Mouse (Mus musculus): Measurements from ENCODE around the gene Rab8a. TPM values are rescaled to one million over a fixed set of nuclear protein-coding genes. Genes with fewer than 3 reads are reported as not detected.

The Rab8a gene
- total RNA-seq, 2 experiments from 2014 or later = 9.7 to 11.4 TPM

DNA sequence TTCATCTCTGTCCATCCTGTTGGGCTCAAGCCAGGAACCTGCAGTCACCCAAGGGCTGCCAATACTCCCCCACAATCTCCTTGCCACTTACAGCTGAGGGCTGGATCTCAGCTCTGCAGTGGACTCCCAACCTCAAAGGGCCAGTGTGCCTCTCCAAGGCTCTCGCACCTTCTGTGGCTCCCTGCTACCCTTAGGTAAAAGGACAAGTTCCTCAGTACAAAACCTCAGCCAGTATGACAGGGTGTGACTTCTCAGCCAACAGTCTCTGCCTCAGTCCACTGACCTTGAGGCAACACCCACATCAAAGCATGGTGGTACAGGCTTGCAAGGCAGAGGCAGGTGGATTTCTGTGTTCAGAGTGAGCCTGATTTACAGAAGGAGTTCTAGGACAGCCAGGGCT, 50.8 kb downstream of the Rab8a start:
- DNase-seq = no peak

DNA sequence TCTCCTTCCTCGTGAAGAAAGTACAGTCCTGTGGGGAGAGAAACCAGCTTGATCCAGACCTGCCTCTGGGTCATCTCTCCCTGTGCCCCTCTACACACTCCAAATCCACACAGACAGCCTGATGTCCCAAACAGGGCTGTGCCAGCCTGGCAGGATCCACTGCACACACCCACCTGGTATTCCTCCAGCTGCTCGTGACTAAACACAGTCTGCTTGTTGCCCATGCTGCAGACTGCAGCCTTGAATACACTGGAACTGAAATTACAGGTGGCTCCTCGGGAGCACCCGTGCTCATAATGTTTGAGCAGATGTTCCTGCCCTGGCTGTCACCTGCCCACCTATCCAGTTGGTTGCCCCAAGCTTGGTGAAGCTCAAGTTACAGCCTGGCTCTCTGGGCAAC, 51.8 kb downstream of the Rab8a start, which contains the start of gene Cib3:
Gene Cib3 (minus strand): TSS at position 87 of the 400 bp plus-strand sequence.
- no peak for DNase-seq

DNA sequence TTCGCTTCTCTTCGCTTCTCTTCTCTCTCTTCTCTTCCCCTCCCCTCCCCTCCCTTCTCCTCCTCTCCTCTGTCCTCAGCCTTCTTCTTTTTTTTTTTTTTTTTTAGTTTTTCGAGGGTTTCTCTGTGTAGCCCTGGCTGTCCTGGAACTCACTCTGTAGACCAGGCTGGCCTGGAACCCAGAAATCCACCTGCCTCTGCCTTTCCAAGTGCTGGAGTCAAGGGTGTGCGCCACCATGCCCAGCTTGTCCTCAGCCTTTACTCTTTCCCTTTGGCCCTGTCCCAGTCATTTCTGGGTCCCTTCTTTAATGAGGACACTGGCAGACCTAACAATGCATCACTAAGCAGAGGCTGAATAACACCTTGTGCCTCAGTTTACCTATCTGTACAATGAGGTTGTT, 52.5 kb downstream of the Rab8a start, which contains the start of gene Gm11034:
Gene Gm11034 (minus strand): TSS at position 101 of the 400 bp plus-strand sequence.
- DNase-seq = no peak

DNA sequence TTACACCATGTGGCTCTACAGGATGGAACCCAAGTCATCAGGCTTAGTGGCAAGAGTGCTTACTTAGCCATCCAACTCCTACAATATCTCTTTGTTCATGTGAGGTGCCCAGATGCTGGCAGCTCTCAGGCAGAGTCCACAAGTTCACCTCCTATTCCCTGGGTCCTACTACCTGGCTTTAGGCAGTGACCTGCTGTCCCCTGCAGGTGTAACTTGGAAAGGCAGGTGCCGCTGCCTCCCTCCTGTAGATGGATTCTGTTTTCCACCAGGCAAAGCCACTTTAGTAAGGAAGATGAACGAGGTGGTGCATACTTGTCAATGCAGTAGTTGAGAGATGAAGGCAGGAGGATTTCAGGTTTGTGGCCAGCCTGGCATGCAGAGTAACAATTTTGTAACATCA, 54.1 kb downstream of the Rab8a start:
- DNase-seq = no peak

DNA sequence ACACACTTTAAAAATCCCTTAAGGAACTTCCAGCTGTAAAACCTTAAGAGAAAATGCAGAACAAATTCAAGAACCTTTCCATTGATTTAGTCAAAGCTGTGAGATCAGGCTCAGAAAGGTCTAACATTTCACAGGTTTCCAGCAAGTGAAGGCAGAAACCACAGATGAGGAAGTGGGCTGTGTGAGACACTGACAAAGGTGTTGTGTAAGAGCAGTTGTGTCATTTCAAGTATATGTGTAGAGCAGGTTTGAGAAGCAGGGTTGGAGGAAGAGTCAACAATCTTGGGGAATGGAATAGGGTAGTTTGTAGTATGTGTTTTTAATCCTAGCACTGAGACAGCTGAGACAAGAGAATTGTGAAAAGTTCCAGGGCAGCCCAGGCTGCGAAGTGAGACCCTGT, 54.9 kb downstream of the Rab8a start:
- no peak for DNase-seq

DNA sequence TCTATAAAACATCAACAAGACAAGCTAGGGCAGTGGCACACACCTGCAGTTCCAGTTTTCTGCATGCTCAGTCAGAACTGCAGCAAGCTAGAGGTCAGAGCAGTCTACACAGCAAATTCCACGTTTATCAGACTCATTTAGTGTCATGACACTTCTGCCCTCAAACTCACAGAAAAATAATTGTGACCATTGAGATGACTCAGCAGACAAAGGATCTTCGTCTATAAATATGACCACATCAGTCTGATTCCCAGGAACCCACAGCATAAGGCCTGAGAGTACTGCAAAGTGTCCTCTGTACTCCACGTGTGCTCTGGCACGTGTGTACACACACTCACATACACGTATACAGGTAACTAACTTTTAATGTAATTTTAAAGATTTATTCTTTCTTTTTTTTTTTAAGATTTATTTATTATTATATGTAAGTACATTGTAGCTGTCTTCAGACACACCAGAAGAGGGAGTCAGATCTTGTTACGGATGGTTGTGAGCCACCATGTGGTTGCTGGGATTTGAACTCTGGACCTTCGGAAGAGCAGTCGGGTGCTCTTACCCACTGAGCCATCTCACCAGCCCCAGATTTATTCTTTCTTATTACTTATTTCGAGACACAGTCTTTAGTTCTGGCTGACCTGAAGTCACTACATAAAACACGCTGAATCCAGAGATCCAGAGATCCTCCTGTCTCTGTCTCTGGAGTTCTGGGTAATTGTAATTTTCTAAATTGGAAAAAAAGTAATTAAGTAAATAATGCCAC, 58.0 kb downstream of the Rab8a start:
- no peak for DNase-seq

DNA sequence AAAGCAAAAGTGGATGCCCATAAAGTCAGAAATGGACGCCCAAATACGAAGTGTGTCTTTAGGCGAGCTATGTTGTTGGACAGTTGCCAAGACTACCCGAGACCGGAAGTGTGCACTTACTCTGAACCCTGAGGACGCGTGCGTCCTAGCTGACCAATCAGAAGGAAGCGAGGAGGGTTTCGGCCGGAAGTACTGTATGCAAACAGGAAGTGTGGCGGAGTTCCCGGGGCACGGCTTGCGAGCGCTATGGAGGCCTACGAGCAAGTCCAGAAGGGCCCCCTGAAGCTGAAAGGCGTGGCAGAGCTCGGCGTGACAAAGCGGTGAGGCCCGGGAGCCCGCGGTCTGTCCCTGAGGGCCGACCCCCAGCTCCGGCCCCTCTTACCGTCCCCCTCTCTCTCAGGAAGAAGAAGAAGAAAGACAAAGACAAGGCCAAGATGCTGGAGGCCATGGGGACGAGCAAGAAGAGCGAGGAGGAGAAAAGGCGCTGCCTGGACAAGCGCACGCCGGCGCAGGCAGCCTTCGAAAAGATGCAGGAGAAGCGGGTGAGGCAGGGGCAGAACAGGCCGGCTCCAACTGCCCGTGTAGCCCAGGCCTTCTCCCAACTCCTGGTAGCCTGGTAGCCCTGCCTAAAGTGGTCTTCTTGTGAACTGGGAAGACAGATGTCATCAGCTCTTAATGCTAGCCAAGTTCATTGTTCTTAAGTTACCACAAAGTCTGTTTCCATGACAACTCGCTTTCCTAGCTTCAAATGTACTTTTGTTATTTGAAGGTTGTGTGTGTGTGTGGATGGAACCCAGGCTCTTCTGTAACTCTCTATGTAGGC, 58.8 kb downstream of the Rab8a start, which contains the start of gene Fam32a:
Gene Fam32a (plus strand): TSS at position 190 of the 823 bp plus-strand sequence.
- peak; percentile 85 for DNase-seq

DNA sequence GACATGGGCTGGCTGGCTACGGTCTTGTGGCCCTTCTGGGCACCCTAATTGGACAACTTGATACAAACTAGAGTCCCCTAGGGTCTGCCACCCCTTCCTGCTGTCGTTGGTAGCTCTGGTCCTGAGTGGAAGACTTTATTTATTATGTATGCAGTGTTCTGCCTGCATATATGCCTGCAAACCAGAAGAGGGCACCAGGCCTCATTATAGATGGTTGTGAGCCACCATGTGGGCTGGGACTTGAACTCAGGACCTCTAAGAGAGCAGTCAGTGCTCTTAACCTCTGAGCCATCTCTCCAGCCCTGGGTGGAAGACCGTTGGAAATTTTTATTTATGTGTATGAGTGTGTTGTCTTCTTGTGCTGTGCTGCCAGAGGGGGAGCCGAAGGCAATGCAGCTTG, 59.8 kb downstream of the Rab8a start:
- no peak for DNase-seq

DNA sequence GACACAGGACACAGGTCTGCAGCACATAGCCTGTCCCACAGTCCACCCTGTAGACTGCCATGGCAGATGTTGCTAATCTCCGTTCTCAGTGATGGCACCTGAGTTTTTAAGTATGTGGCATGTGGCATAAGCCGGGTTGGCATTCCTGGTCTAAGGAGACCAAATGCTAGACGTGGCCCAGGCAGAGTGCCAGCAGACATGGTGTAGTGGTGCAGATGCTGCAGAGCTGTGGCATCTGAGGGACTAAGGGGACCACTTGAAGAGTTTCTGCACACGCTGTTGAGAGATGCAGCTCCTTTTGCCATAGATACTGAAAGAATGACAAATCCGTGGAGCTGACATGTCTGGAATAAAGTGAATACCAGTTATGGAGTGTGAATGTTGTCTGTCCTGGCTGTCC, 61.7 kb downstream of the Rab8a start:
- DNase-seq = no peak

Other genes starting within 250 kb of the Rab8a start
- 1 to 10 TPM; 2.4 to 3.0 TPM for gene Zfp961, start 210.2 kb upstream of the Rab8a start, total RNA-seq (2021)
- under 1 TPM; 0.36 to 0.40 TPM for gene Cyp4f18, start 151.6 kb upstream of the Rab8a start, total RNA-seq (2021)
- gene Olfr372, start 120.0 kb upstream of the Rab8a start, total RNA-seq (2021) = not detected
- gene Olfr373, start 78.0 kb upstream of the Rab8a start, total RNA-seq (2021) = not detected
- gene Olfr374, start 54.2 kb upstream of the Rab8a start, total RNA-seq (2021) = not detected
- 10 to 100 TPM; 41.3 to 53.8 TPM for gene Tpm4, start 26.2 kb upstream of the Rab8a start, total RNA-seq (2021)
- not detected for gene Hsh2d, start 28.4 kb downstream of the Rab8a start, total RNA-seq (2021)
- not detected for gene Cib3, start 51.6 kb downstream of the Rab8a start, total RNA-seq (2021)
- not detected for gene Gm11034, start 52.4 kb downstream of the Rab8a start, total RNA-seq (2021)
- gene Fam32a, start 58.5 kb downstream of the Rab8a start, total RNA-seq (2021) = 10 to 100 TPM in 1 of 2 experiments, 1 to 10 TPM in 1; 8.8 to 11.9 TPM
- gene Ap1m1, start 78.8 kb downstream of the Rab8a start, total RNA-seq (2021) = 10 to 100 TPM; 21.0 to 22.2 TPM
- gene Gm10282, start 144.1 kb downstream of the Rab8a start, total RNA-seq (2021) = 1 to 10 TPM; 2.0 to 3.7 TPM
- gene Klf2, start 157.8 kb downstream of the Rab8a start, total RNA-seq (2021) = 10 to 100 TPM; 16.1 to 17.4 TPM

Data from gastrocnemius, postnatal 25 days (tissue).